Mouse (Mus musculus): ENCODE results near the gene Tcte2. TPM values are rescaled to one million over a fixed set of nuclear protein-coding genes. Genes with fewer than 3 reads are reported as not detected.

Tcte2 gene
- polyA plus RNA-seq, 1 experiment = 5.1 TPM

- Histone ChIP-seq H3K4me3 (ENCODE audit: insufficient read depth, low read depth, low read length) (no peak overlapping the region), H3K36me3 (ENCODE audit: control insufficient read depth, insufficient read depth, low read length) (no peaks in the 10 kb centered on the region), H3K4me1 (ENCODE audit: control insufficient read depth, insufficient read depth, low read length) (peaks cover 9% of the 10 kb centered on the region; the same call in 1 of the 2 replicates), H3K27me3 (replicated peaks; ENCODE audit: control insufficient read depth, insufficient read depth, low read length) (no peaks in the 10 kb centered on the region), H3K27ac (ENCODE audit: insufficient read depth, low read depth, low read length) (peak overlapping the region; percentile 15; the same call in 1 of the 2 replicates)
- no peak for TF ChIP-seq CTCF (conservative IDR thresholded peaks at IDR 0.05; ENCODE audit: insufficient read depth, insufficient read length, low read depth, low read length)
- no peak for TF ChIP-seq POLR2A (IDR thresholded peaks at IDR 0.05; ENCODE audit: low read depth, low read length)
- WGBS = 56% methylated on average over 5 of the region's 5 CpGs
- peak; percentile 89 for DNase-seq
Measured at GRCm38 (mm10) chr17:13735057-13735456, 26.6 kb downstream of the Tcte2 start.

GRCm38 (mm10) chr17:13733971-13734370 is 27.7 kb downstream of the Tcte2 start:
- no peaks in the 10 kb centered on the region for H3K27me3 ChIP-seq (replicated peaks; ENCODE audit: control insufficient read depth, insufficient read depth, low read length)
- 90% methylated on average over 5 of the region's 5 CpGs for WGBS
- DNase-seq = no peak

GRCm38 (mm10) chr17:13732685-13733084 is 28.9 kb downstream of the Tcte2 start:
- no peak overlapping the region for H3K27ac ChIP-seq (ENCODE audit: insufficient read depth, low read depth, low read length)
- no peak overlapping the region for H3K4me3 ChIP-seq (ENCODE audit: insufficient read depth, low read depth, low read length)
- H3K4me1 ChIP-seq (ENCODE audit: control insufficient read depth, insufficient read depth, low read length) = peaks cover 9% of the 10 kb centered on the region; the same call in 1 of the 2 replicates
- TF ChIP-seq CTCF (conservative IDR thresholded peaks at IDR 0.05; ENCODE audit: insufficient read depth, insufficient read length, low read depth, low read length) (no peak), POLR2A (IDR thresholded peaks at IDR 0.05; ENCODE audit: low read depth, low read length) (no peak)
- no peaks in the 10 kb centered on the region for H3K36me3 ChIP-seq (ENCODE audit: control insufficient read depth, insufficient read depth, low read length)
- WGBS = 76% methylated on average over 8 of the region's 8 CpGs
- no peak for DNase-seq
- H3K27me3 ChIP-seq (replicated peaks; ENCODE audit: control insufficient read depth, insufficient read depth, low read length) = no peaks in the 10 kb centered on the region

More at GRCm38 (mm10) chr17:13733971-13734370, 27.7 kb downstream of the Tcte2 start:
- H3K4me3 ChIP-seq (ENCODE audit: insufficient read depth, low read depth, low read length) = no peak overlapping the region
- H3K4me1 ChIP-seq (ENCODE audit: control insufficient read depth, insufficient read depth, low read length) = peaks cover 9% of the 10 kb centered on the region; the same call in 1 of the 2 replicates
- H3K36me3 ChIP-seq (ENCODE audit: control insufficient read depth, insufficient read depth, low read length) = no peaks in the 10 kb centered on the region
- TF ChIP-seq POLR2A (IDR thresholded peaks at IDR 0.05; ENCODE audit: low read depth, low read length) (no peak), CTCF (conservative IDR thresholded peaks at IDR 0.05; ENCODE audit: insufficient read depth, insufficient read length, low read depth, low read length) (no peak)
- H3K27ac ChIP-seq (ENCODE audit: insufficient read depth, low read depth, low read length) = no peak overlapping the region

GRCm38 (mm10) chr17:13731727-13732112 is 29.9 kb downstream of the Tcte2 start:
- DNase-seq = no peak
- no peak overlapping the region for H3K27ac ChIP-seq (ENCODE audit: insufficient read depth, low read depth, low read length)
- no peaks in the 10 kb centered on the region for H3K27me3 ChIP-seq (replicated peaks; ENCODE audit: control insufficient read depth, insufficient read depth, low read length)
- 53% methylated on average over 4 of the region's 4 CpGs for WGBS
- H3K4me3 ChIP-seq (ENCODE audit: insufficient read depth, low read depth, low read length) = no peak overlapping the region
- H3K36me3 ChIP-seq (ENCODE audit: control insufficient read depth, insufficient read depth, low read length) = no peaks in the 10 kb centered on the region
- peaks cover 9% of the 10 kb centered on the region; the same call in 1 of the 2 replicates for H3K4me1 ChIP-seq (ENCODE audit: control insufficient read depth, insufficient read depth, low read length)
- TF ChIP-seq CTCF (conservative IDR thresholded peaks at IDR 0.05; ENCODE audit: insufficient read depth, insufficient read length, low read depth, low read length) = no peak

GRCm38 (mm10) chr17:13730980-13731726 is 30.5 kb downstream of the Tcte2 start:
- Histone ChIP-seq H3K27ac (ENCODE audit: insufficient read depth, low read depth, low read length) (no peak overlapping the region), H3K27me3 (replicated peaks; ENCODE audit: control insufficient read depth, insufficient read depth, low read length) (no peaks in the 10 kb centered on the region), H3K36me3 (ENCODE audit: control insufficient read depth, insufficient read depth, low read length) (no peaks in the 10 kb centered on the region), H3K4me1 (ENCODE audit: control insufficient read depth, insufficient read depth, low read length) (peaks cover 9% of the 10 kb centered on the region; the same call in 1 of the 2 replicates), H3K4me3 (ENCODE audit: insufficient read depth, low read depth, low read length) (no peak overlapping the region)
- TF ChIP-seq CTCF (conservative IDR thresholded peaks at IDR 0.05; ENCODE audit: insufficient read depth, insufficient read length, low read depth, low read length) = no peak
- no peak for TF ChIP-seq POLR2A (IDR thresholded peaks at IDR 0.05; ENCODE audit: low read depth, low read length)
- 90% methylated on average over 6 of the region's 6 CpGs for WGBS
- DNase-seq = peak; percentile 67

- H3K4me3 ChIP-seq (ENCODE audit: insufficient read depth, low read depth, low read length) = no peak overlapping the region
- no peak for DNase-seq
- H3K27me3 ChIP-seq (replicated peaks; ENCODE audit: control insufficient read depth, insufficient read depth, low read length) = no peaks in the 10 kb centered on the region
- 95% methylated on average over 8 of the region's 8 CpGs for WGBS
- H3K27ac ChIP-seq (ENCODE audit: insufficient read depth, low read depth, low read length) = no peak overlapping the region
- H3K4me1 ChIP-seq (ENCODE audit: control insufficient read depth, insufficient read depth, low read length) = no peaks in the 10 kb centered on the region
- no peak for TF ChIP-seq POLR2A (IDR thresholded peaks at IDR 0.05; ENCODE audit: low read depth, low read length)
- no peak for TF ChIP-seq CTCF (conservative IDR thresholded peaks at IDR 0.05; ENCODE audit: insufficient read depth, insufficient read length, low read depth, low read length)
- no peaks in the 10 kb centered on the region for H3K36me3 ChIP-seq (ENCODE audit: control insufficient read depth, insufficient read depth, low read length)
Measured at GRCm38 (mm10) chr17:13726832-13727355, 34.7 kb downstream of the Tcte2 start.

GRCm38 (mm10) chr17:13725004-13725550 is 36.5 kb downstream of the Tcte2 start:
- Histone ChIP-seq H3K4me1 (ENCODE audit: control insufficient read depth, insufficient read depth, low read length) (no peaks in the 10 kb centered on the region), H3K27me3 (replicated peaks; ENCODE audit: control insufficient read depth, insufficient read depth, low read length) (no peaks in the 10 kb centered on the region), H3K36me3 (ENCODE audit: control insufficient read depth, insufficient read depth, low read length) (no peaks in the 10 kb centered on the region), H3K27ac (ENCODE audit: insufficient read depth, low read depth, low read length) (no peak overlapping the region), H3K4me3 (ENCODE audit: insufficient read depth, low read depth, low read length) (no peak overlapping the region)
- TF ChIP-seq POLR2A (IDR thresholded peaks at IDR 0.05; ENCODE audit: low read depth, low read length) = no peak
- no peak for DNase-seq
- 45% methylated on average over 4 of the region's 4 CpGs for WGBS
